Mouse (Mus musculus) liver (tissue): ENCODE results near the gene Cdc25a.

Experiments used
- DNase-seq: peaks from one replicate; pipeline ENCODE4 v3.0.0-alpha.2; 2020; ENCODE audit warnings: mixed read lengths

Gene Cdc25a

GRCm38 (mm10) chr9:109874797-109875691 lies at the start of gene Cdc25a:
Cdc25a (plus strand) TSS chr9:109875579.
- DNase-seq, result peak; percentile 97

- peak; percentile 9 for DNase-seq
These were observed 49.6 kb upstream of the Cdc25a start for GRCm38 (mm10) chr9:109825739-109826138.

GRCm38 (mm10) chr9:109826181-109826580 lies 49.2 kb upstream of the Cdc25a start:
- DNase-seq, result no peak

GRCm38 (mm10) chr9:109832391-109833087 lies 42.8 kb upstream of the Cdc25a start, which contains the start of gene Nme6:
Nme6 (plus strand) TSS chr9:109832749.
- DNase-seq, result peak; percentile 89

GRCm38 (mm10) chr9:109833088-109833412 lies 42.3 kb upstream of the Cdc25a start:
- no peak for DNase-seq

- DNase-seq, result peak; percentile 25
These were observed 26.0 kb upstream of the Cdc25a start, which contains the start of gene Camp for GRCm38 (mm10) chr9:109849312-109849758. Camp (minus strand) TSS chr9:109849617.

- no peak for DNase-seq
These were observed 25.3 kb upstream of the Cdc25a start for GRCm38 (mm10) chr9:109850099-109850498.

- DNase-seq, result no peak
These were observed 21.0 kb upstream of the Cdc25a start for GRCm38 (mm10) chr9:109854341-109854740.

GRCm38 (mm10) chr9:109855947-109856346 lies 19.4 kb upstream of the Cdc25a start:
- no peak for DNase-seq

- DNase-seq, result peak; percentile 88
These were observed 12.9 kb upstream of the Cdc25a start for GRCm38 (mm10) chr9:109862397-109863044.

- DNase-seq, result no peak
These were observed 12.3 kb upstream of the Cdc25a start for GRCm38 (mm10) chr9:109863085-109863484.

GRCm38 (mm10) chr9:109866218-109866617 lies 9.2 kb upstream of the Cdc25a start:
- no peak for DNase-seq

GRCm38 (mm10) chr9:109870983-109871572 lies 4.3 kb upstream of the Cdc25a start:
- no peak for DNase-seq

- DNase-seq, result peak; percentile 74
These were observed 569 bp downstream of the Cdc25a start for GRCm38 (mm10) chr9:109875695-109876601.

- no peak for DNase-seq
These were observed 1.4 kb downstream of the Cdc25a start for GRCm38 (mm10) chr9:109876756-109877155.

GRCm38 (mm10) chr9:109877666-109878065 lies 2.3 kb downstream of the Cdc25a start:
- no peak for DNase-seq

GRCm38 (mm10) chr9:109879305-109879704 lies 3.9 kb downstream of the Cdc25a start:
- DNase-seq, result no peak

- DNase-seq, result no peak
These were observed 10.9 kb downstream of the Cdc25a start for GRCm38 (mm10) chr9:109886259-109886658.

GRCm38 (mm10) chr9:109887321-109887720 lies 11.9 kb downstream of the Cdc25a start:
- no peak for DNase-seq

GRCm38 (mm10) chr9:109891501-109891900 lies 16.1 kb downstream of the Cdc25a start:
- DNase-seq, result no peak

- peak; percentile 77 for DNase-seq
These were observed 17.4 kb downstream of the Cdc25a start for GRCm38 (mm10) chr9:109892651-109893250.
